Mouse (Mus musculus) megakaryocyte, embryonic 14.5 days (primary cell): Measurements from ENCODE around the gene Fancm. TPM values are rescaled to one million over a fixed set of nuclear protein-coding genes. Genes with fewer than 3 reads are reported as not detected.

ENCODE experiments used
- H3K27me3 ChIP-seq: replicated peaks from 2 replicates; pipeline ENCODE3; 2012; ENCODE audit warnings: inconsistent platforms
- H3K36me3 ChIP-seq: replicated peaks from 2 replicates; pipeline ENCODE3; 2012; ENCODE audit warnings: low read length, inconsistent platforms, mixed read lengths
- H3K4me1 ChIP-seq: 2 replicates; pipeline ENCODE4 v1.6.1; 2012; ENCODE audit warnings: inconsistent platforms
- H3K4me3 ChIP-seq: replicated peaks from 2 replicates; pipeline ENCODE3; 2012; ENCODE audit warnings: moderate library complexity, mild to moderate bottlenecking, inconsistent platforms
- H3K9me3 ChIP-seq: 2 replicates; pipeline ENCODE4 v1.6.1; 2012; ENCODE audit warnings: inconsistent platforms
- FLI1 ChIP-seq: IDR thresholded peaks from 2 replicates; pipeline ENCODE4 v1.6.1; 2012; ENCODE audit warnings: low read length, inconsistent platforms, mixed read lengths
- GATA1 ChIP-seq: IDR thresholded peaks from 3 replicates; pipeline ENCODE4 v1.6.1; 2012; ENCODE audit warnings: mixed read lengths, low read length, inconsistent platforms, borderline replicate concordance
- polyA plus RNA-seq: library from polyadenylated mRNA; stranded (reverse); fragments of >175 nt; gene quantifications from 2 replicates; pipeline ENCODE4 v1.2.3, GENCODE M21; 2012; ENCODE audit warnings: low replicate concordance; ENCODE audit not compliant: insufficient read depth

Gene Fancm
- polyA plus RNA-seq, result 0.26 and 1.0 TPM in 2 replicates

GRCm38 (mm10) chr12:65075085-65075732 lies at the start of gene Fancm:
Fancm (plus strand) TSS chr12:65075603.
- TF ChIP-seq GATA1 (no peak), FLI1 (peak; percentile 23; the same call in 1 of the 2 replicates)
- Histone ChIP-seq H3K9me3 (no peaks in the 10 kb centered on the region), H3K4me1 (peaks cover 39% of the 10 kb centered on the region), H3K36me3 (peaks cover 13% of the 10 kb centered on the region), H3K27me3 (no peaks in the 10 kb centered on the region), H3K4me3 (peak within 1 kb of the TSS; percentile 98)

GRCm38 (mm10) chr12:65035839-65036189 lies 39.6 kb upstream of the Fancm start:
- no peaks in the 10 kb centered on the region for H3K27me3 ChIP-seq
- no peaks in the 10 kb centered on the region for H3K9me3 ChIP-seq
- TF ChIP-seq GATA1 (no peak), FLI1 (no peak)
- H3K36me3 ChIP-seq, result peaks cover 2% of the 10 kb centered on the region
- H3K4me1 ChIP-seq, result peaks cover 22% of the 10 kb centered on the region
- H3K4me3 ChIP-seq, result peak overlapping the region; percentile 99

- no peak for TF ChIP-seq GATA1
- TF ChIP-seq FLI1, result no peak
- H3K9me3 ChIP-seq, result no peaks in the 10 kb centered on the region
- H3K27me3 ChIP-seq, result no peaks in the 10 kb centered on the region
- peak within 1 kb of the TSS; percentile 99 for H3K4me3 ChIP-seq
- peaks cover 4% of the 10 kb centered on the region for H3K36me3 ChIP-seq
- peaks cover 22% of the 10 kb centered on the region for H3K4me1 ChIP-seq
These were observed 39.1 kb upstream of the Fancm start, which contains the start of gene Prpf39 for GRCm38 (mm10) chr12:65036190-65036870. Prpf39 (plus strand) TSS chr12:65036333.

GRCm38 (mm10) chr12:65036892-65037545 lies 38.4 kb upstream of the Fancm start:
- Histone ChIP-seq H3K36me3 (peaks cover 11% of the 10 kb centered on the region), H3K27me3 (no peaks in the 10 kb centered on the region), H3K4me3 (peak overlapping the region; percentile 99), H3K4me1 (peaks cover 22% of the 10 kb centered on the region), H3K9me3 (no peaks in the 10 kb centered on the region)
- TF ChIP-seq GATA1 (no peak), FLI1 (no peak)

- TF ChIP-seq GATA1 (no peak), FLI1 (no peak)
- H3K9me3 ChIP-seq, result no peaks in the 10 kb centered on the region
- H3K4me1 ChIP-seq, result peaks cover 22% of the 10 kb centered on the region
- no peaks in the 10 kb centered on the region for H3K27me3 ChIP-seq
- H3K36me3 ChIP-seq, result peaks cover 16% of the 10 kb centered on the region
- peak overlapping the region; percentile 99 for H3K4me3 ChIP-seq
These were observed 37.9 kb upstream of the Fancm start for GRCm38 (mm10) chr12:65037546-65037937.

- no peaks in the 10 kb centered on the region for H3K27me3 ChIP-seq
- TF ChIP-seq GATA1, result no peak
- TF ChIP-seq FLI1, result no peak
- H3K4me3 ChIP-seq, result no peak overlapping the region
- H3K4me1 ChIP-seq, result peaks cover 3% of the 10 kb centered on the region; the same call in 1 of the 2 replicates
- peaks cover 85% of the 10 kb centered on the region for H3K36me3 ChIP-seq
- H3K9me3 ChIP-seq, result no peaks in the 10 kb centered on the region
These were observed 26.6 kb upstream of the Fancm start for GRCm38 (mm10) chr12:65048799-65049198.

- no peaks in the 10 kb centered on the region for H3K4me1 ChIP-seq
- no peaks in the 10 kb centered on the region for H3K9me3 ChIP-seq
- TF ChIP-seq FLI1 (no peak), GATA1 (no peak)
- peaks cover 94% of the 10 kb centered on the region for H3K36me3 ChIP-seq
- H3K27me3 ChIP-seq, result no peaks in the 10 kb centered on the region
- no peak overlapping the region for H3K4me3 ChIP-seq
These were observed 17.2 kb upstream of the Fancm start for GRCm38 (mm10) chr12:65058203-65058602.

GRCm38 (mm10) chr12:65061082-65061481 lies 14.3 kb upstream of the Fancm start:
- Histone ChIP-seq H3K27me3 (no peaks in the 10 kb centered on the region), H3K9me3 (no peaks in the 10 kb centered on the region), H3K36me3 (peaks cover 95% of the 10 kb centered on the region), H3K4me3 (no peak overlapping the region), H3K4me1 (peaks cover 8% of the 10 kb centered on the region; the same call in 1 of the 2 replicates)
- TF ChIP-seq GATA1, result no peak
- no peak for TF ChIP-seq FLI1

GRCm38 (mm10) chr12:65065241-65065640 lies 10.2 kb upstream of the Fancm start:
- H3K4me3 ChIP-seq, result no peak overlapping the region
- H3K9me3 ChIP-seq, result no peaks in the 10 kb centered on the region
- peaks cover 87% of the 10 kb centered on the region for H3K36me3 ChIP-seq
- H3K27me3 ChIP-seq, result no peaks in the 10 kb centered on the region
- peaks cover 8% of the 10 kb centered on the region; the same call in 1 of the 2 replicates for H3K4me1 ChIP-seq
- no peak for TF ChIP-seq FLI1
- no peak for TF ChIP-seq GATA1

GRCm38 (mm10) chr12:65066234-65066633 lies 9.2 kb upstream of the Fancm start:
- peaks cover 79% of the 10 kb centered on the region for H3K36me3 ChIP-seq
- H3K27me3 ChIP-seq, result no peaks in the 10 kb centered on the region
- TF ChIP-seq GATA1 (no peak), FLI1 (no peak)

More at GRCm38 (mm10) chr12:65066234-65066633, 9.2 kb upstream of the Fancm start:
- Histone ChIP-seq H3K4me3 (no peak overlapping the region), H3K4me1 (peaks cover 8% of the 10 kb centered on the region; the same call in 1 of the 2 replicates), H3K9me3 (no peaks in the 10 kb centered on the region)
